Mouse (Mus musculus) cerebellum, postnatal 10 days (tissue): ENCODE measurements around the gene Vash2.
A peak's percentile ranks its signal among the peaks of the same experiment; 100 is the strongest.
"Not testable (repeated sequence)": the region's sequence is repeated elsewhere in the genome, so short reads cannot be mapped to it uniquely, and the experiment has no call there.

Experiments
- DNase-seq, 2 experiments: peaks; one replicate each; pipeline ENCODE4 v3.0.0; 2021; ENCODE audit warnings: mixed read lengths in 2 of 2

Vash2 gene

DNA sequence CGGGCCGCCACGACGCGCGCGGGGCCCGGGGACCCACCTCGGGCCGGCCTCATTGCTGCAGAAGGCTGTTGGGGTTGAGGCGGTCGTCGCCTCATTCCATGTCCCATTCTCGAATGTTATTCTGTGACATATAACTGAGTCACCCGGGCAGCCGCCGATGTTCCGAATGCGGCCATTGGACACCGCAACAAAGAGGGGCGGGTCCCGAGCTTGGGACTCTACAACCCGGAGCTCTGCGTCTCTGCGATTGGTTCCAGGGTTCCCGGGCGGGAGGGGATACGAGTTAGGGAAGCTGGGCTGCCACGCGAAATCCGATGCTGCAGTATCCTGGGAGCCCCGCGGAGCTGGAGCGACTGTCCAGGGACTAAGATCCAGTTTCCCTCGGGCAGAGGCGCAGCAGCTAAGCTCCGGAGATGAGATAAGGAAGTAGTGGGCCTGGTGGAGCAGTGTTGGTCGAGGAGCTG, at the start of gene Vash2:
Gene Vash2, minus strand, starts transcription at position 197 of the 464 bp plus-strand sequence.
- DNase-seq: peak; percentile 87 to 91

DNA sequence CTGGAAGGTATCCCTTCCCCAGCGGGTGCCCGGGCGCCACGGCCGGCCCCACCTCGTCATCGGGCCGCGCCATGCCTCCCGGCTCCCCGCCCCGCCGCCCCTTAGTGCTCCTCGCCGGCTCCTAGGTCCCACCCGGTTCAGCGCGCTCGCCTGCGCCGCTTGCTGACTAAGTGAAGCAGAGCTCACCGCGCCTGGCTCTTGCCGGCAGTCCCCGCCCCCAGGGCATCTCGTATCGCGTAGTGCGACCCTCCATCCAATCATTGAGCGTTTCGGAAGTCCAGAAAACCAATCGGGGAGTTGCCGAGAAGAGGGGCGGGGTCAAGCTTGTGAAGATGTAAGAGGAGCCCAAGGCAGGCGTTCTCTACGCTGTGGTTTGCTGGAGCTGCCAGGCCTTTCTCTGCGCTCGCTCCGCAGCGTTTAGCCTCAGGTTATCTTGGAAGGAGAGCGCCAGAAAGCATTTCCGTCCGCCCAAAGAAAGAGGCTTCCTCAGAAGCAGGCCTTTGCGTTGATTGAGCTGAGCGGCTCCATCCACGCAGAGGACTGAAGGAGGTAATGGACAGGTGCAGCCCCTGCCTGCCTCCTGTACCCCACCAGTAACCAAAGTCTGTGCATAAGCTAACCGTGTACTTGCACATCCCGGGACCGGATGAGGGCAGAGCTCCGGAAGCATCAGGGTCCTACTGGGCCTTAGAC, 47.1 kb upstream of the Vash2 start, which contains the start of gene Flvcr1:
Gene Flvcr1, minus strand, starts transcription at position 138 of the 693 bp plus-strand sequence.
- DNase-seq: peak; percentile 99 to 100

DNA sequence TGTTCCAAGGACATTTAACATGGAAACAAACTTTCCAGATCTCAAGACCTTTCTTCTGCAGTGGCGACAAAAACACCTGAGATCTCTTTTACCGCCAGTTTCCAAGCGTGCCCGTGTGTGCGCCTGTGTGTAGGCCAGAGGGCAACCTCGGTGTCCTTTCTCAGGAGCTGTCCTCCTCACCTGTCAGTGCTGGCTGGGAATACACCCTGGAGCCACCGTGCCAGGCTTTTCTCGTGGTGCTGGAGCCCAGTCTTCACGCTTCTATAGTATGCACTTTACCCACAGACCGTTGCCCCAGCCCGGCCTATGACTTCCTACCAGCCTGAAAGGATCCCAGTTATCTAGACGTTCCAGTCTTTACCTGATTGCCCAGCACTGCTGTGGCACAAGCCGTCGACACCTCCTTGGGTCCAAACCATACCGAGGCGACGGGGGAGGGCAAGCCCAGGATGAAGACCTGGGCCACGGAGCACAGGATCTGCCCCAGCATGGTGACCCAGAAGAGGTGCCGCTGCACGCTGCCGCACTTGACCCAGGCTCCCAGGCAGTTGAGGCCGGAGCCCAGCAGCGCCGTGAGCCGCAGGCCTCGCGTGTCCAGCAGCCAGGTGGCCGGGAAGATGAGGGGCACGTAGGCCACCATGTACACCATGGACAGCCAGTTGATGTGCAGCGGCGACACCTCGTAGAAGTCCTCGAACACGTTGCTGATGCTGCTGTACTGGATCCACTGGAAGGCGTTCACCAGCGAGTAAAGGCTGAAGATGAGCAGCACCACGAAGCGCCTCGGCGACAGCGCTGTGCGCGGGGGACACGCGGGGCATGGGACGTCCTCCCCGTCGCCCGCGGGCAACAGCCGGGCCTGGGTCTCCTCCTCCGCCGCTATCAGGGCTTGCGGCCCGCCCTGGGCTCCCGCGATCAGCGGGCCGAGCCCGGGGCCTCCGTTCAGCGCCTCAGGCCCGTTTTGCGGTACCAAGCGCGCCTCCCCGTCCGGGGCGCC, 46.2 kb upstream of the Vash2 start:
- peak in 1 of 2 experiments; percentile 29 for DNase-seq

DNA sequence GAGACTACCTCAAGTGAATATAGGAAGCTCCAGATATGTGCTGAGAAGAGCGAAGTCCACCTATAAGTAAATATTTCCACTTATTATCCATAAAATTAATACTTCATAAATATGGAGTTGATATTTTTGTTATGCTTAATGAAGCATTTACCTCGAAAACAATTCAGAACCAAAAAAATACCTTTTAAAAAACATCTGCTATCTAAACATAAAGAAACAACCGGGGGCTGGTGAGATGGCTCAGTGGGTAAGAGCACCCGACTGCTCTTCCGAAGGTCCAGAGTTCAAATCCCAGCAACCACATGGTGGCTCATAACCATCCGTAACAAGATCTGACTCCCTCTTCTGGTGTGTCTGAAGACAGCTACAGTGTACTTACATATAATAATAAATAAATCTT, 44.7 kb upstream of the Vash2 start:
- DNase-seq: not testable (repeated sequence)

DNA sequence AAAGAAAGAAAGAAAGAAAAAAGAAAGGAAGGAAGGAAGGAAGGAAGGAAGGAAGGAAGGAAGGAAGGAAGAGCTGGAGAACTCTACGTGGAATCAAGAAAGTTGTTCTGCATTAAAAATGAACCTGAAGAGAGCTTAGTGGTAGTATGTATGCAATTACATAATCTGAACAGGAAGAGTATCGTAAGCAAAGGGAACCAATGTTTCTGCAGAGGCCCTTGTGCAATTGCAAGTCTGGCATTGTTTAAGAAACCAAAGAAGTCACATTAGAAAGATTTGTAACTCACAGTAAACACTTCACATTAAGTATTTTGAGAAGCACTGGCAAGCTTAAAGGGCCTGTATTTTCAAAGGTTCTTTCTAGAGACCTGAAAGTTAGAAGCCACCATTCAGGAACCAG, 44.0 kb upstream of the Vash2 start:
- no peak for DNase-seq

DNA sequence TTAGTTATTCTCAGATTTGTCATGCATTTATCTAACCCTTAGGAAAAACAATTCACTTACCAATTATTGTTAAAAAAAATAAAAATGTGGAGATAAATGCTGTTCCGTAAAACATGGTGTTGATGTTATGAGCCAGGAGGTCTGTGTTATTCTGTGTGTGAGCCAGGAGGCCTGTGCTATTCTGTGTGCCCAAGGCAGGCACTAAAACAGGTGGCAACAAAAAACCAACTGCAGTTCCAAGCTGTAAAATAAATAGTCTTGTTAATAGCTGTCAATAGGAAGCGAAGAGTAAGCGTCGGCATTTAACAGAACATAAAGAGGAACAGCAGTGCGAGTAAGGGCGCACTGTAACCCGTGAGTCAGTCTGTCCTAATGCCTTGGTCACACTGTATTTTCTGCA, 41.9 kb upstream of the Vash2 start:
- no peak for DNase-seq

DNA sequence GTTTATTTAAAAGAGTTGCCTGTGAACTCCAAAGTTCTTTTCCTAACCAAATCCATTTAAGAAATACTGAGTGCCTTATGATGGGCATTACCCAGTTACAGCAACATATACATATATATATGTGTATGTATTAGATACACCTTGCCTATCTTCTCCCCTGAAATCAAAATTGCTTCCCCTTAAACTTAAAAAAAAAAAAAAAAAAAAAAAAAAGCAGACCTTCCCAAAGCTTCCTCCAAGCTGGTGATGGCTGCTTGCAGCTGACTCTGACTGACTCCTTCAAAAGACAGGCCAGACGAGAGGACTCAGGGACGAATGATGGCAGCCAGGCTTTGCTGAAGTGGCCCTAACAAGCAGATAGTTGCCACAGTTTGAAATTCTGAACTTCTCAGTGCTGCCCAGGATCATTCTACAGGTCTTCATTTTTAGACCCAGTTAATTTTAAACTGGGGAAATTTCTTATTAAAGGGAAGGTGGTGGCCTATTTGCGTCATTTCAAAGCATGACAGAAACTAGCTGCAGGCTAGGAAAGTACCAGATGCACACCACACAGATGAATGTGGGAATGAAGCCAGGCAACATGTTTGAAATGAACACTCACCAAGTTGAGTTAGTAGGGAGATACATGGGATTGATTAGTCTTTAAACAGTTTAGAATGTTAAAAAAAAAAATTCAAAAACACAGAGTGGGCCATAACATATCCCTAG, 41.3 kb upstream of the Vash2 start:
- DNase-seq: no peak

DNA sequence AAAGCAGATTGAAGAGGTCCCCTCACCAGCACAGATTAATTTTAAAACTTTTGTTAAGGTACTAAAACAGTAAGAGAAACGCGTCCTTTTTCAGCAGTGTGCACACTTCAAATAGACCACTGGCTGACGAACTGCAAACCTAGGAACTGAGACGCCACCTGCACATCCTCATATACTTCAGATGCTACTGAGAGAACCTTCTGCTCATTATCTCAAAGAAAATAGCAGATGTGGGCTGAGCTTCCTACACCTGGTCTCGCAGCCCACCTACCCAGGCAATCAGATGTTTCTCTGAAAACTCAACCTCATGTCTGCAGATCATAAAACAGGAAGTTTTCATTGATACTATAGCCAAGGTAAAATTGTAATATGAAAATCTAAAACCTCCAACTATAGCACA, 40.7 kb upstream of the Vash2 start:
- no peak for DNase-seq

DNA sequence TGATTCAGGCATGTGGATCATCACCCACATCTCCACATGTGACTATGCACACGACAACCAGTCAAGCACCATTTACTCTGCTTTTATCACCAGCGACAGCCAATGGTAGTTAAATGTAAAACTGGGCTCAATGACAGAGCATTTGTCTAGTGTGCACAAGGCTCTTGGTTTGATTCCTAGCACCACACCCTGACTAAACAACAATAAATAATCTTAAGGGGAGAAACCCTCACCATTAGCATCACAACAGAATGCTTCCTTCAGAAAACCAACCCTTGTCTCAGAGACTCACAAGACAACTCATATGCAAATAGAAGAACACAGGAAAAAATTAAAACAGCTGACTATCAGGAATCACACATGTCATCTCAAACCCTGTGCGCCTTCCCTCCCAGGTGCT, 35.2 kb upstream of the Vash2 start:
- no peak for DNase-seq

DNA sequence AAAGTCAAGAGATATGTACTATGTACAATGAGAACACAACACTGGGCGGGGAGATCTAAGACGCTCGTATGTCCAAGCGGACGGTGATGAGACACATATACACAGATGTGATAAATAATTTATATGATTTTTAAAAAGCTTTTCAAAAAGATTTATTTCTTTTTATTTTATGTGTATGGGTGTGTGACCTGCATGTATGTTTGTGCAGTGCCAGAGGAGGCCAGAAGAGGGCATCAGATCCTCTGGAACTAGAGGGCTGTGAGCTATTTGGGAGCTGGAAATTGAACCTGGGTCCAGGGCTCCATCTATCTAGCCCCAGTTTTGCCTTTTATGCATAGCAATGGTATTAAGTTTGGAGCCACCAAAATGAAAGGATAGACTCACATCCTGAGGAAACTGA, 29.6 kb upstream of the Vash2 start:
- peak; percentile 23 to 34 for DNase-seq

DNA sequence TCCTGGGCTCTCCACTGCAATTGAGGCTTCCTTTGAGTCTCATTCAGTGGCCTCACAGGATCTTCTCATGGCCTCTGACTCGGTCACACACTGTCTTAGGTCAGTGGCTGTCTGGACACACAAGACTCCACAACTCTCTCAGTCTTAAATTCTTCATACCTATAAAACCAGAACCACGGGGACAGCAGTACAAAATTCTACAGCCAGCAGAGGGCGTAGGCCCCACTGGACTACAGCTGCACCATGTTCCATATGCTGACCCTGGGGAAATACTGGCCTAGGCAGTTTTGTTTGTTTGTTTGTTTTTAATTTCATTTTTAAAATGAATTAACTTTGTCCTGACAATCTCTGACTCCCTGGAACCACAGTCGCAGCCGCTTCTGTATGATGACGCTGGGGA, 23.1 kb upstream of the Vash2 start:
- peak; percentile 34 to 35 for DNase-seq

DNA sequence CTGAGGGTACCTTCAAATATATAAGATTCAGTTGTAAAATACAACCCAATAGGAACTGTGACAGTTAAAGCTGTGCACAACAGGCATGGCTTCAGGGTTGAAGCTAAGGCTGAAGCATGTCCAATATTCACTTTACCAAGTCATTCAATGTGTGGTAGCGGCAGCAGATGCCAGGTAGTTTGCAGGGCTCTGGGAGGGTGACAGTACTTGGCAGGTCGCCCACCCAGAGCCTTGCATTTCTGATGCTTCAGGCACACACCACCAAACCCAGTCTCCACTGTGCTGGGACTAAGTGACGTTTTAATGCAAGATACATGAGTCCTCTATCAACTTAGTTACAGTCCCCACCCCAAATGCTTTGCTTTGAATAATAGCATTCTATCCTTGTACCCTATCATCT, 21.6 kb upstream of the Vash2 start:
- peak; percentile 81 to 83 for DNase-seq

DNA sequence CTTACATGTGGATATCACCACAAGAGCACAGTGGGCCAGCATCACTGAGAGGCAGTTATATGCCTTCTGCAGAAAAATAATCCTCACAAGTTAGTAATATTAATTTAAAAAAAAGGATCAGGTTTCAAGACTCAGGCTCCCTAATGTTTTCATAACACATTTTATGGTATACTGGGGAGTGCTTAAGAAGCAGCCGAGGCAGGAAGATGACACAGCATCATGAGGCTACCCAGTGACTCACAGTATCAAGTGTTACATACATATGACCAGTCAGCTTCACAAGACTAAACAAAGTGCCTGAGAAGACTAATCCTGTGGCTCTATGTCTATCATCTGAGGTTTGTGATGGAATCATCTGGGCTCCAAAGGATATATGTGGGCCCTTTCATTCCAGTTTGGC, 18.9 kb upstream of the Vash2 start:
- DNase-seq: no peak

DNA sequence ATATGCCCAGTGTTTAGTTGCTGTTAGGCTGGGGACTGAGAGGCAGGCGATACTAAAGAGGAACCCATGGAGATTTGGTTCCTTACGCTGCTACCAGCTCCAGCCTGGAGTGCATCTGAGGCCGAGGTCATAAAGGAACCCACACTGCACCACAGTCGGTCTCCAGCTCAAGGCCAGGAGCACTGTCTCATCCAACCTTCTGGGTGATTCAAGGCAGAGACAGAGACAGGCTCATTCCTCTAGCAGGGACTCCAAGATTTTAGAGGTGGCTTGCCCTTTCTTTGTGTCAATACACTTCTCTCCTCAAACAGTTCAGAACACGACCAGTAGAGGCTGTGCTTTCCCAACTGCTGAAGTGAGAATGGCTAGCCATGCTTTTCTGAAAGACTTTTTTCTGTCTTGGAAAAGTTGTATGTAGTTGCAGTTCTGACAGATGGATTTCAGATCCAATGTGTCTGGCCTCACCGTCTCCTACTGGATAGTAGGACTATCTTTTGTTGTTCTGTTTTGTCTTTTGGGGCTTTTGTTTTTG, 17.3 kb upstream of the Vash2 start:
- DNase-seq: no peak

DNA sequence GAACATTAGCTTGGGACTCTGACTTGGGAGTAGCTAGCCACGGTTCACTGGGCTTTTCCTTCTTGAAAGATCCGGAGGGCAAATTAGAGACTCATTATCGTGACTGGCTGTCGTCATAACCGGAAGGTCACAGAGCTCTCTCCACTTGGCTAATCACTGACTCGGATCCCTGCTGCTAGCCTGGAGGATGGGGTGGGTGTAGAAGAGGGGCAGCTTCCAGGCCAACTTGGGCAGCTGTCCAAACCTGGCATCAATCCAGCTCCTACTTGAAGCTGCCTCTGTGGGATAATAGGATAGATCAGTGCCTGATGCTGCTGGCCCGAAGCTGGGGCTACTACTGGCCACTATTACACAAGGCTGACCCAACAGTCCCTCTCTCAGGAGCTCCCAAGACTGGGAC, 16.5 kb upstream of the Vash2 start:
- DNase-seq: peak; percentile 86 to 90

DNA sequence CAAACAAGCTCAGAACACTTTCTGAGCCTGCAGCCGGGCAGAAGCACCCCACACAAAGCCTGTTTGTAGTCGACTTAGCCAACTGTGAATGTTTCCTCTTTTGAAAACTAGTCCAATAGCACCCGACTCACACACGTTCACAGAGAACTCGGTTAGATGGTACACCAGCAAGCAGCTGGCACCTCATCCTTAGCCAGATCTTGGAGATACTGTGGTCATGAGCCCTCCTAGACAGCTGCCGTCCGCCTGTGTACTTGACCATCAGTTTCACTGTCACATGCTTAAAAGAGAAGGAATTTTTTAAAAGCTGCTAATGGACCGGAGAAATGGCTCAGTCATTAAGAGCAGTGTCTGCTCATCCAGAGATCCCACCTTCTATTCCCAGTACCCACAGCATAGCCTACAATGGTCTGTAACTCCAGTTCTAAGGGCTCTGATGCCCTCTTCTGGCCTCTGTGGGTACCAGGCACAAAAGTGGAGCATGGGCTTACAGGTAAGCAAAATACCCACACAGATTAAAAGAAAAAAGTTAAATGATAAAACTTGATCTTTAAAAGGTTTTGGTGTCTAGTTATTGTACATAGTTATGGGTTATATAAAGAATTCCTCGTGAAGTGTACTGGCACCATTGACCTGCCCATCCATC, 10.5 kb upstream of the Vash2 start:
- no peak for DNase-seq

DNA sequence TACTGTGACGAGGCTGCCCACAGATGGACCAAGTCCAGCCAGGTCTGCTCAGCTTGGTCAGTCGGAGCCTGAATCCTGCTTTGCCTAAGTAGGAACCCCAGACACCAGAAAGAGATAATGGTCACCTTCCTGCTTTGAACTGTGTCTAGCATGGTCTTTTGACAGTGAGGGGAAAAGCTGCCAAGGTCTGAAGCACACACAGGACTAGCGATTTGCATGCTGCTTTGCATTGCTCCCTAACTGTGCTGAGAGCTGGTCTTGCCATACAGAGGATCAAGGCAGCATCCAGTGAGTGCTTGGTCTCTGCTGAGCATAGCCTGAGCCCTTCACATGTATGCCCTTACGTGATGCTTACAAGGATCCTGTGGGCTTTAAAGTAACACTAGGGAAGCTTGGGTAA, 2.3 kb upstream of the Vash2 start:
- no peak for DNase-seq

DNA sequence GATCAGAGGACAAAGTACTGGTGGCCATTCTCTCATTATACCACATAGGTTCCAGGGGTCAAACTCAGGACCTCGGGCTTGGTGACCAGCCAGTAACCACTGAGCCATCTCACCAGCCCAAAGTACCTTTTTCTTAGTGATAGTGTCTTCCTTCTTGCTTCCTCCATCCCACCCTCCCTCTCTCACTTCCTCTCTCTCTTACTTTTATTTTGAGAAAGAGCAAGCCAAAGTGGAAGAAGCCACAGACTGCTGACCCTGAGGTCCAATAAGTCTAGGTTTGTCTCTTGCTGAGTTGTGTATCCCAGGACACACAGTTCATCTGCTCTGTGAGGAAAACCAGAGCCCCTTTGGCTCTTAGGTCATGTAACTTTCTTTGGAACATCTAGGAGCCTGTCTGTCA, 1.4 kb upstream of the Vash2 start:
- DNase-seq: no peak

DNA sequence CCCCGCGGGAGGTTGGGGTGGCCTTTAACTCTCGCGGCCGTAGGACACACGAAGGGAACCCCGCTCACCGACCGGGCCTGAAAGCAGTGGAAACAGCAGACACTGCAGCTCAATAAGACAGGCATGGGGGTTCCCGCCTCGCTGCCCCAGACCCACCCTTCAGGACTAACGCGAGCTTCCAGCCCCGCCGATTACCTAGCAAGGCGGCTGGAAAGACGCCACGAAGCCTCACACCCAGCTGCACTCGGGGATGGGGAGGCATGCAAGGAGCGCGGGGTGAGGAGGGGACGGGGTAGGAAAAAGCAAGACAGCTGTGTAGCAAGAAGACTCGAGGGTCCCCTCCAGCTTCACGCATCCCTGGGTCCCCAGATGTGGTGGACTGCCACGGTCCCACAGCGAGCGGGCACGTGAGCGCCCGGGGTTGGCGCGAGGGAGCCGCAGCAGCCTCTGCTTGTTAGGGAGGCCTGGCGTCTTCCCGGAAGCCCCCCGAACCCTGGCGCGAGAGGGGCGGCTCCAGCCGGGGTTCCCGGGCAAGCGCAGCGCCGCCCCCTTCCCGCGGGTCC, 504 bp downstream of the Vash2 start:
- peak; percentile 71 to 73 for DNase-seq

DNA sequence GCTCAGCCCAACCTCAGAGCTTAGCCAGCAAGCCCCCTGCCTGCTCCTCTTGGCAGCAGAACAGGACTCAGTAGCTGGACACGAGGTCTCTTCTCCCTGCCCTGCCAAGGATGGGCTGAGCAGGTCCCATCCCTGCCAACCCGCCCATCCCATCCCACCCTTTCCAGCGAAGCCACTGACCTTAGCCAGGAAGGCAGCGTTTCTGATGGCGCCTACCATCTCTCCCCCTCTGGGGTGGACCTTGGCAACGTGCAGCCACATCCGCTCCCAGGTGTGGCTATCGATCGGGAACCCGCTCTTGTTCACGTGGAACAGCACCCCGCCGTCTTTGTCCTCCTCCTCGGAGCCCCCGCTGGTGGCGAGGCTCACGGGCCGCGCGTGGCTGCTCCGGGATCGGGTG, 1.1 kb downstream of the Vash2 start:
- DNase-seq: peak; percentile 90 to 95

DNA sequence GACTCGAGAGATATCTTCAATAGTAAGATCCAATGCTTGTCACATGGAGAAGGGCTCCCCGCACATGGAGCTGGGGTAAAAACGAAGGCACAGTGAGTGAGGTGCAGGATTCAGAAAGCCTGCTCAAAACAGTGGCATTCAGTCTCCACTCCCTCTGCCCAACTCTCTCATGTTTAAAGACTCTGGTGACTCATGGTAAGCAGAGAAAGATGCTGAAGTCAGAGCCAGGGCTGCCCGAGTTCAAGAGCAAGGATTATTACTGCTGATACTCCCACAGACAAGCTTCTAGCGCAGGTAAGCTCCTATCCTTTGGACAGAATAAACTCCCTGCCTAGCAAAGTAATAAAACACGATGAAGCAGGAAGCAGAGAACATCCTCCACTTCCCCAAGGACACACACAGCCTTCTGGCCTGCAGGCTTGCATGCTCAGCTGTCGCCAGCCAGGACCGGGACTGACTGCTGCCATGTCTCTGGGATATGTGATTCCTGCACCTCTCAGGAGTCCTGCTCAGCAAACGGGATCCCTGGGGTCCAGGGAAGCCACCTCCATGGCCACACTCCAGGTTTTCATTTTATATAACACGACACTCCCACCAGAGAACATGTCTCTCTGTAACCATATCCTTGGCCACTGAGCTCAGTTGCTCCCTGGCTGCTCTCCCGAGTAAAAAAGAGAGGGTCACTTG, 2.1 kb downstream of the Vash2 start:
- peak; percentile 57 to 58 for DNase-seq
